Mouse (Mus musculus): ENCODE data around the gene Dvl2. TPM values are rescaled to one million over a fixed set of nuclear protein-coding genes. Genes with fewer than 3 reads are reported as not detected.
"Not testable (repeated sequence)": the region's sequence is repeated elsewhere in the genome, so short reads cannot be mapped to it uniquely, and the experiment has no call there.

Dvl2 gene
- 0.48 and 0.76 TPM in 2 replicates for polyA plus RNA-seq (2012)

GRCm38 (mm10) chr11:70000396-70000898 is at the start of gene Dvl2:
TSS of gene Dvl2 (plus strand) at chr11:70000595.
- H3K27me3 ChIP-seq (ENCODE audit: control insufficient read depth): no peaks in the 10 kb centered on the region
- peak within 1 kb of the TSS; percentile 88 for H3K4me3 ChIP-seq (replicated peaks)
- peaks cover 60% of the 10 kb centered on the region for H3K4me1 ChIP-seq (ENCODE audit: control insufficient read depth)
- no peaks in the 10 kb centered on the region for H3K9me3 ChIP-seq (ENCODE audit: control insufficient read depth, low read length)
- no peak for TF ChIP-seq TAL1 (IDR thresholded peaks at IDR 0.05; ENCODE audit: low read length)
- no peak for TF ChIP-seq GATA1 (IDR thresholded peaks at IDR 0.05; ENCODE audit: low read length)
- peaks cover 40% of the 10 kb centered on the region for H3K36me3 ChIP-seq (ENCODE audit: control insufficient read depth)

GRCm38 (mm10) chr11:69950807-69951459 is 49.5 kb upstream of the Dvl2 start:
- Histone ChIP-seq H3K27me3 (ENCODE audit: control insufficient read depth) (peaks cover 47% of the 10 kb centered on the region), H3K4me3 (replicated peaks) (no peak overlapping the region), H3K4me1 (ENCODE audit: control insufficient read depth) (peaks cover 36% of the 10 kb centered on the region), H3K36me3 (ENCODE audit: control insufficient read depth) (peaks cover 17% of the 10 kb centered on the region), H3K9me3 (ENCODE audit: control insufficient read depth, low read length) (no peaks in the 10 kb centered on the region)
- TF ChIP-seq GATA1 (IDR thresholded peaks at IDR 0.05; ENCODE audit: low read length) (no peak), TAL1 (IDR thresholded peaks at IDR 0.05; ENCODE audit: low read length) (no peak)

- Histone ChIP-seq H3K36me3 (ENCODE audit: control insufficient read depth) (peaks cover 3% of the 10 kb centered on the region), H3K4me1 (ENCODE audit: control insufficient read depth) (peaks cover 23% of the 10 kb centered on the region), H3K9me3 (ENCODE audit: control insufficient read depth, low read length) (no peaks in the 10 kb centered on the region), H3K27me3 (ENCODE audit: control insufficient read depth) (peaks cover 60% of the 10 kb centered on the region), H3K4me3 (replicated peaks) (no peak overlapping the region)
- no peak for TF ChIP-seq GATA1 (IDR thresholded peaks at IDR 0.05; ENCODE audit: low read length)
- TF ChIP-seq TAL1 (IDR thresholded peaks at IDR 0.05; ENCODE audit: low read length): no peak
These were observed 48.1 kb upstream of the Dvl2 start for GRCm38 (mm10) chr11:69952274-69952673.

GRCm38 (mm10) chr11:69953267-69953915 is 47.0 kb upstream of the Dvl2 start:
- Histone ChIP-seq H3K4me3 (replicated peaks) (no peak overlapping the region), H3K27me3 (ENCODE audit: control insufficient read depth) (peaks cover 68% of the 10 kb centered on the region), H3K9me3 (ENCODE audit: control insufficient read depth, low read length) (no peaks in the 10 kb centered on the region), H3K4me1 (ENCODE audit: control insufficient read depth) (peaks cover 18% of the 10 kb centered on the region), H3K36me3 (ENCODE audit: control insufficient read depth) (no peaks in the 10 kb centered on the region)
- no peak for TF ChIP-seq TAL1 (IDR thresholded peaks at IDR 0.05; ENCODE audit: low read length)
- TF ChIP-seq GATA1 (IDR thresholded peaks at IDR 0.05; ENCODE audit: low read length): no peak

- H3K9me3 ChIP-seq (ENCODE audit: control insufficient read depth, low read length); H3K4me1 ChIP-seq (ENCODE audit: control insufficient read depth); H3K36me3 ChIP-seq (ENCODE audit: control insufficient read depth); H3K4me3 ChIP-seq (replicated peaks): not testable (repeated sequence)
- H3K27me3 ChIP-seq (ENCODE audit: control insufficient read depth): peaks cover 79% of the 10 kb centered on the region
These were observed 44.8 kb upstream of the Dvl2 start for GRCm38 (mm10) chr11:69955618-69956017.

GRCm38 (mm10) chr11:69956218-69956617 is 44.2 kb upstream of the Dvl2 start:
- TF ChIP-seq TAL1 (IDR thresholded peaks at IDR 0.05; ENCODE audit: low read length) (no peak), GATA1 (IDR thresholded peaks at IDR 0.05; ENCODE audit: low read length) (no peak)
- H3K4me3 ChIP-seq (replicated peaks): no peak overlapping the region
- no peaks in the 10 kb centered on the region for H3K36me3 ChIP-seq (ENCODE audit: control insufficient read depth)
- H3K9me3 ChIP-seq (ENCODE audit: control insufficient read depth, low read length): 0 out of 2 replicates have a peak, but pooled peaks cover 2% of the 10 kb centered on the region
- peaks cover 79% of the 10 kb centered on the region for H3K27me3 ChIP-seq (ENCODE audit: control insufficient read depth)
- H3K4me1 ChIP-seq (ENCODE audit: control insufficient read depth): peaks cover 4% of the 10 kb centered on the region

- H3K27me3 ChIP-seq (ENCODE audit: control insufficient read depth): peaks cover 95% of the 10 kb centered on the region
These were observed 39.8 kb upstream of the Dvl2 start for GRCm38 (mm10) chr11:69960616-69961015.

GRCm38 (mm10) chr11:69961841-69962240 is 38.6 kb upstream of the Dvl2 start:
- TF ChIP-seq TAL1 (IDR thresholded peaks at IDR 0.05; ENCODE audit: low read length): no peak
- TF ChIP-seq GATA1 (IDR thresholded peaks at IDR 0.05; ENCODE audit: low read length): no peak
- Histone ChIP-seq H3K36me3 (ENCODE audit: control insufficient read depth) (no peaks in the 10 kb centered on the region), H3K27me3 (ENCODE audit: control insufficient read depth) (peaks cover 95% of the 10 kb centered on the region), H3K4me1 (ENCODE audit: control insufficient read depth) (peaks cover 16% of the 10 kb centered on the region), H3K9me3 (ENCODE audit: control insufficient read depth, low read length) (peaks cover 25% of the 10 kb centered on the region), H3K4me3 (replicated peaks) (no peak overlapping the region)

More at GRCm38 (mm10) chr11:69960616-69961015, 39.8 kb upstream of the Dvl2 start:
- H3K36me3 ChIP-seq (ENCODE audit: control insufficient read depth): no peaks in the 10 kb centered on the region
- H3K9me3 ChIP-seq (ENCODE audit: control insufficient read depth, low read length): peaks cover 15% of the 10 kb centered on the region
- TF ChIP-seq GATA1 (IDR thresholded peaks at IDR 0.05; ENCODE audit: low read length) (no peak), TAL1 (IDR thresholded peaks at IDR 0.05; ENCODE audit: low read length) (no peak)
- H3K4me3 ChIP-seq (replicated peaks): no peak overlapping the region
- H3K4me1 ChIP-seq (ENCODE audit: control insufficient read depth): peaks cover 4% of the 10 kb centered on the region

- H3K4me3 ChIP-seq (replicated peaks): no peak within 1 kb of the TSS
- no peak for TF ChIP-seq TAL1 (IDR thresholded peaks at IDR 0.05; ENCODE audit: low read length)
These were observed 35.6 kb upstream of the Dvl2 start, which contains the start of gene Cldn7 for GRCm38 (mm10) chr11:69964650-69965270. TSS of gene Cldn7 (plus strand) at chr11:69964779.

More at GRCm38 (mm10) chr11:69964650-69965270, 35.6 kb upstream of the Dvl2 start, which contains the start of gene Cldn7:
- H3K36me3 ChIP-seq (ENCODE audit: control insufficient read depth): peaks cover 20% of the 10 kb centered on the region
- H3K4me1 ChIP-seq (ENCODE audit: control insufficient read depth): peaks cover 17% of the 10 kb centered on the region
- H3K9me3 ChIP-seq (ENCODE audit: control insufficient read depth, low read length): peaks cover 27% of the 10 kb centered on the region
- peaks cover 84% of the 10 kb centered on the region for H3K27me3 ChIP-seq (ENCODE audit: control insufficient read depth)
